15 mouse cellular contexts compared by ENCODE assay signal in the genomic region with DNA sequence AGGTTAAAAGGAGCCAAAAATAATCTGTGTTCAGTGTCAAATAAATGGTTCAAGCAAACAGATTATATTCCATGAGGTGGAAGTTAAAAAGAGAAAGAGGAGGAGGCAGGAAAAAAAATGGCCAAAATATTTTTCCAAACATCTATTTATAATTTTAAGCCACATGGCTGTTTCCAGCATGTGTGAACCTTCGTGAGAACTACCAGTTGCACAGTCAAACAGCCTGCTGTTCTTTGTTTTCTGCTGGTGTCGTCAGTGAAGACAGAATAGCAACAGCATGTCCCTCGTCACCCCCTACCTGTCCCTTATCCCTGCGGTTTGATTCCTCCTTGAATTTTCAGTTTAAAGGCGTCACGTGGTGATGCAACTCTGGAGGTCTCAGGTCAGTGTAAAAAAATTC.
A peak's percentile ranks its signal among the peaks of the same experiment; 100 is the strongest.
DNase-seq lines count a peak whose midpoint lies in the region.
"Had no signal": no experiment of that assay in that cellular context is flagged by ENCODE, and none has a peak within 500 bp of the region (broad histone marks: within the 10 kb centered on the region; RNA-seq: fewer than 3 reads in every experiment).

No protein-coding gene starts in this region.

- peak; percentile 33 for DNase-seq in layer of hippocampus, adult 11-12 months (ENCODE audit: low spot score)
- DNase-seq in layer of hippocampus, postnatal 36 days = no peak
- peak; percentile 62 for DNase-seq in layer of hippocampus, adult 9-11 months
- DNase-seq in layer of hippocampus, adult 8-10 months (ENCODE audit: low spot score in 2 of 2) = no peak
- DNase-seq in brain, adult 2 months (ENCODE audit: low read depth, low spot score) = peak; percentile 52
- DNase-seq in T-cell, adult 2 months (ENCODE audit: low spot score) = no peak
- DNase-seq: adrenal gland, adult 2 months; adrenal gland, postnatal 10 days; adrenal gland, postnatal 25 days; cerebellum, adult 11-12 months; cerebellum, adult 2 months; cerebellum, adult 9-10 months; cerebellum, postnatal 10 days; cerebellum, postnatal 25 days; forebrain, postnatal 0 days had no signal

Comparison
In these comparisons a context has a peak if more than half of its experiments do, and no peak if none do; other contexts are left out.
1. DNase-seq: peak in layer of hippocampus, adult 11-12 months (single experiment), layer of hippocampus, adult 9-11 months (single experiment) and brain, adult 2 months (single experiment); none in layer of hippocampus, postnatal 36 days (0 of 2), layer of hippocampus, adult 8-10 months (0 of 2) and T-cell, adult 2 months (single experiment).